Mouse (Mus musculus): ENCODE results near the gene Stub1. TPM values are rescaled to one million over a fixed set of nuclear protein-coding genes. Genes with fewer than 3 reads are reported as not detected.
A peak's percentile ranks its signal among the peaks of the same experiment; 100 is the strongest.

Gene Stub1
- polyA plus RNA-seq, 1 experiment = 140 TPM

DNA sequence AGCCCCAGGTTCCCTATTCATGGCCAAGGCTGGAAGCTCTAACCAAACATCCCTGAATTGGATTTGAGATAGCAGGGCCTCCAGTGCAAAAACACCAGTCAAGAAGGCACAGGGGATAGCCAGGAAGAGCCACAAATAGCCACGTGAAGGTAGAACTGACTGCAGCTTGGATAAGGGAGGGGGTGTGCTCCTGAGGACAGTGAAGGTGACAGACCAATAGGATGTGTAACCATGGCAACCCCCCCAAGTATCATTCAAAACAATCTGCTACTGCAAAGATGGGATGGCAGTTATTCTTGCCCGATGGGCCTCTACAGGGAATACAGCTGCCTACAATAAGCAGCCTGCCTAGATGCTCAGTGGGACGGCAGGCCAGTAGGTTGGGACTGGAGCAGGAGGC, 4.3 kb upstream of the Stub1 start:
- 77% methylated on average over 3 of the region's 3 CpGs for WGBS
- no peaks in the 10 kb centered on the region for H3K4me1 ChIP-seq (ENCODE audit: control insufficient read depth, insufficient read depth, low read length)
- no peak overlapping the region for H3K4me3 ChIP-seq (replicated peaks; ENCODE audit: control insufficient read depth, low read depth, low read length)
- TF ChIP-seq POLR2A (IDR thresholded peaks at IDR 0.05; ENCODE audit: borderline replicate concordance, control insufficient read depth, low read depth, low read length) = no peak
- no peak for TF ChIP-seq CTCF (IDR thresholded peaks at IDR 0.05; ENCODE audit: control insufficient read depth, insufficient read depth, low read length)
- no peak overlapping the region for H3K27ac ChIP-seq (ENCODE audit: control insufficient read depth, insufficient read depth, low read depth, low read length, poor library complexity)

DNA sequence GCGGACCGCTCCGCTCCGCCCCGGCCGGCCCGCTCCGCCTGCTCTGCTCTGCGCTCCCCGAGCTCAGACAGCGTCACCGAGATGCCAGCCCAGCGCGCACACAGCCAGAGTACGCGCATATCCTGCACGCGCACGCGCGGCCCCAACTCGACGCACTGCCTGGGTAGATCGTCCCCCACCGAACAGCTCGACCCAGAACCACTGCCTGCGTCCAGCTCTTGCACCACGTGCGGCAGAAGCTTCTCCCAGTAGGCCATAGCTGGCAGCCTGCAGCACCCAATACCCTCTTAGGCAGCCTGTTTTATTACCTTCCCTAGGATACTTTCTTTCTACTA, 3.8 kb upstream of the Stub1 start, which contains the start of gene Rhbdl1:
Gene Rhbdl1 (minus strand): TSS at position 220 of the 335 bp plus-strand sequence.
- Histone ChIP-seq H3K27ac (ENCODE audit: control insufficient read depth, insufficient read depth, low read depth, low read length, poor library complexity) (no peak within 1 kb of the TSS), H3K4me1 (ENCODE audit: control insufficient read depth, insufficient read depth, low read length) (no peaks in the 10 kb centered on the region), H3K4me3 (replicated peaks; ENCODE audit: control insufficient read depth, low read depth, low read length) (no peak within 1 kb of the TSS)
- 0 out of 2 replicates have a peak, but pooled peaks have one; percentile 15 for TF ChIP-seq POLR2A (IDR thresholded peaks at IDR 0.05; ENCODE audit: borderline replicate concordance, control insufficient read depth, low read depth, low read length)
- TF ChIP-seq CTCF (IDR thresholded peaks at IDR 0.05; ENCODE audit: control insufficient read depth, insufficient read depth, low read length) = no peak
- WGBS = 1% methylated on average over 29 of the region's 29 CpGs

DNA sequence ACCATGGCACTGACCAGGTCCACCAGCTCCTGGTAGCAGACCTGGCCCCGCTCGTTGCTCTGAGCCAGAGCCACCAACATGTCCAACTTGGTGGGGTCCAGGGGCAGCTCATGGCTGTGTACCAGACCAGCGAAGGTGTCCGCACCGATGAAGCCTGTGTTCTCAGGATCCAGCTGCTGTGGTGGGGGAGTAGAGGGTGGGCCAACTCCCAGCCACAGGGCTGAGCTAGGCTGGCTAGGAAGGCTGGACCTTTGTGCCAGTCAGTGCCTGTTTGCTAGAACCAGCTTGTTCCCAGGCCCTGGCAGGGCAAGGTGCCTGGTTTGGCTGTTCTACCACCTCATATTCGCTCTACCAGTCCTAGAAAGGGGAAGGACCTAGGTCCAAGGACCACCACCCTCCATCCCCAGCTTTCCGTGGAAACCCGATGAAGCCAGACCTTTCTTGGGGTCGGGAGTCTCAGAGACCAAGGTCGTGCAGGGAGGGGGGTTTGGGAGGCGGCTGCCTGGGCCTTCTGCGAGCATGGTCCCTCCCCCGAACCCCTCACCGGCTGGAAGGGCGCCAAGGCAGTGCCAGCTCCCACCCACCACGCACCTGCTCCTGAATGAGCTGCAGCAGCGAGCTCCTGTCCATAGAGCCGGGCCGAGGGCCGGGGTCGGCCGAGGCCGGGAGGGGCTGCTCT, 3.3 kb upstream of the Stub1 start:
- no peak overlapping the region for H3K27ac ChIP-seq (ENCODE audit: control insufficient read depth, insufficient read depth, low read depth, low read length, poor library complexity)
- 23% methylated on average over 23 of the region's 23 CpGs for WGBS
- peaks cover 3% of the 10 kb centered on the region; the same call in 1 of the 2 replicates for H3K4me1 ChIP-seq (ENCODE audit: control insufficient read depth, insufficient read depth, low read length)
- TF ChIP-seq POLR2A (IDR thresholded peaks at IDR 0.05; ENCODE audit: borderline replicate concordance, control insufficient read depth, low read depth, low read length) = 0 out of 2 replicates have a peak, but pooled peaks have one; percentile 30
- TF ChIP-seq CTCF (IDR thresholded peaks at IDR 0.05; ENCODE audit: control insufficient read depth, insufficient read depth, low read length) = no peak
- H3K4me3 ChIP-seq (replicated peaks; ENCODE audit: control insufficient read depth, low read depth, low read length) = no peak overlapping the region

DNA sequence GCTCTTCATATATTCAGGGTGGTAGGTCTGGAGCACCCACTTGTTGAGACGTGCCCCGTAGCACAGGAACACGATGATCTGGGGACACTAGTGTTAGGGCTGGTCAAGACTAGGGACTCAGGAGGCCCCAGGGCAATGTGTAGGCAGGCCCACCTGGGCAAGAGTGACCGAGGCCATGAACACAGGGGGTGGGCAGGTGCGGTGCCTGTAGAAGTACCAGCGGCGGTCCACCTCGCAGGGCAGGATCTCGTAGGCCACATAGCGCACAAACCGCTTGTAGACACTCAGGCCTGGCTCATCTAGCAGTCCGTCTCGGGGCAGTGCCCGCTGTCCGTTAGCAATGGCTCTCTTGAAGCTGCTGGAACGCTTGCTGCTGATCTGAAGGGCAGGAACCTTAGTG, 2.6 kb upstream of the Stub1 start:
- 92% methylated on average over 16 of the region's 16 CpGs for WGBS
- H3K4me1 ChIP-seq (ENCODE audit: control insufficient read depth, insufficient read depth, low read length) = peaks cover 3% of the 10 kb centered on the region; the same call in 1 of the 2 replicates
- no peak overlapping the region for H3K4me3 ChIP-seq (replicated peaks; ENCODE audit: control insufficient read depth, low read depth, low read length)
- TF ChIP-seq POLR2A (IDR thresholded peaks at IDR 0.05; ENCODE audit: borderline replicate concordance, control insufficient read depth, low read depth, low read length) = no peak
- TF ChIP-seq CTCF (IDR thresholded peaks at IDR 0.05; ENCODE audit: control insufficient read depth, insufficient read depth, low read length) = no peak
- no peak overlapping the region for H3K27ac ChIP-seq (ENCODE audit: control insufficient read depth, insufficient read depth, low read depth, low read length, poor library complexity)

DNA sequence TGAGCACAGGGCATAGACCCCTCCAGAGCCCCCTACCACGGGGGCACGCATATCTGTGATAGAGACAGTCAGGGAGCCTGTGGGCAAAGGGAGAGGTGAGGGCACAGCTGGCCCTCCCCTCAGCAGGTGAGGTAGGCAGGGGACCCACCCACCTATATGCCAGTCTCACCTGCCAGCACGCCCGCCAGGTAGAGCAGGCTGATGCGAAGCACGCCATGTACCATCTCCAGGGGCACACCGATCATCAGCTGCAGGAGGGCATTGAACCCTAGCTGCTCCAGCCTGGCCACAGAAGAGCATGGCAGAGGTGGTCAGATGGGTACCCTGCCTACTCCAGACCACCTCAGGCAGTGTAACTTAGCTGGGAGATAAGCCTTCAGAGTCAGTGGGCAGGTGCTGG, 2.1 kb upstream of the Stub1 start:
- WGBS = 88% methylated on average over 7 of the region's 7 CpGs
- H3K27ac ChIP-seq (ENCODE audit: control insufficient read depth, insufficient read depth, low read depth, low read length, poor library complexity) = no peak overlapping the region
- peaks cover 3% of the 10 kb centered on the region; the same call in 1 of the 2 replicates for H3K4me1 ChIP-seq (ENCODE audit: control insufficient read depth, insufficient read depth, low read length)
- no peak overlapping the region for H3K4me3 ChIP-seq (replicated peaks; ENCODE audit: control insufficient read depth, low read depth, low read length)
- TF ChIP-seq CTCF (IDR thresholded peaks at IDR 0.05; ENCODE audit: control insufficient read depth, insufficient read depth, low read length) (no peak), POLR2A (IDR thresholded peaks at IDR 0.05; ENCODE audit: borderline replicate concordance, control insufficient read depth, low read depth, low read length) (no peak)

DNA sequence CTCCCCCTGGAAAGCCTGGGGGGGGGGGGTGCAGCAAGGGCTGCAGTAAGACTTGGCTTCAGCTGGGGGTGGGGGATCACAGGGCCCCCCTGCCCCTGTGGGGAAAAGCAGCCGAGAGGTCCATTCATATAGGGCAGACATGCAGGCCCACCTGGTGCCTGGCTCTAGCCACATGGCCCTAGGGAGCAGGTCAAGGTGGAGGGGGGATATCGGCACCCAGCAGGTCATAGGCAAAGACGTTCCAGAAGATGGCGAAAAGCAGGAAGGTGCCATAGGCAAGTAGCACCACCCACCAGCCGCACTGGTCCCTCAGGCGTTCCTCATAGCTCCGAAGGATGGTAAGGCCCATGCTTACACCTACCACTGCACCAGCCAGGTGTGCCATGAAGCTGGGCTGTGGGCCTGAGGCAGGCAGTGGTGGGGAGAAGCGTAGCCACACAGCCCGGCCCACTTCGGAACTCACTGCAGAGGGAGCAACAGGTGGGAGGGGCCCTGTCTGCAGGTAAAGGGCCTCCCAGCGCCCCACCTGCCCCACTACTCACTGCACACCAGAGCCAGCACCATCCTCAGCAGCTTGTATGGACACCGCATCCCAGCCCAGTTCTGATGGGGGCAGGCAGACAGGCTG, 1.5 kb upstream of the Stub1 start:
- TF ChIP-seq CTCF (IDR thresholded peaks at IDR 0.05; ENCODE audit: control insufficient read depth, insufficient read depth, low read length) = no peak; the same call in 1 of the 2 replicates
- TF ChIP-seq POLR2A (IDR thresholded peaks at IDR 0.05; ENCODE audit: borderline replicate concordance, control insufficient read depth, low read depth, low read length) = no peak
- H3K4me1 ChIP-seq (ENCODE audit: control insufficient read depth, insufficient read depth, low read length) = peaks cover 3% of the 10 kb centered on the region; the same call in 1 of the 2 replicates
- H3K4me3 ChIP-seq (replicated peaks; ENCODE audit: control insufficient read depth, low read depth, low read length) = no peak overlapping the region
- 88% methylated on average over 12 of the region's 12 CpGs for WGBS
- no peak overlapping the region for H3K27ac ChIP-seq (ENCODE audit: control insufficient read depth, insufficient read depth, low read depth, low read length, poor library complexity)

DNA sequence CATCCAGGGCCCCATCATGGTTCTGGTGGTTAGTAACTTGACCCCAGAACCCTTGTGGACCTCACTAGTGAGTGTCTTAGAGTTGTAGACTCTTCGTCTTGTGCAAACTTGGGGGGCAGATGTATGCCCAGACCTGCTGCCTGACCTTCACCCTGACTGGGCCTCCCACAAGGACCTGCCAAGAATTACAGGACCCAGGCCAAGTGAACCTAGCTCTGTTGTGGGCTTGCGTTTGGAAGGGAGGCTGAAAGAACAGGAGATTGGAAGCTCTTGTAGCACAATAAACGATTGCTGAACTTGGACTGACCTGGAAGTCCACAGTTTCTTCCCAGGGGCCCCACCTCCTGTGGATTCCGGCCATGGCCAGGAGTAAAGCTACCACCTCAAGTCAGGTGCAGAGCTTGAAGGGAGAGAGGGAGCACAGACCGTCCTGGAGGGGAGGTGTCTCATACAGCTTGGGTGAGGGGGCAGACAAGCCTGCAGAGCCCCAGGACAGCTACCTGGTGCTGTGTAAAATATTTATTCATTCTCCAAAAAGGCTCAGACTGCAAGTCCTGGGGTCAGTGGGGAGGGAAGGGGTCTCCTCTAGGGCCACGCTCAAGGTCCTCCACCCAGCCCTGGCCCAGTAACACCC, 874 bp upstream of the Stub1 start:
- TF ChIP-seq CTCF (IDR thresholded peaks at IDR 0.05; ENCODE audit: control insufficient read depth, insufficient read depth, low read length) (no peak), POLR2A (IDR thresholded peaks at IDR 0.05; ENCODE audit: borderline replicate concordance, control insufficient read depth, low read depth, low read length) (no peak)
- H3K4me1 ChIP-seq (ENCODE audit: control insufficient read depth, insufficient read depth, low read length) = peaks cover 4% of the 10 kb centered on the region; the same call in 1 of the 2 replicates
- 44% methylated on average over 6 of the region's 6 CpGs for WGBS
- peak overlapping the region; percentile 87 for H3K4me3 ChIP-seq (replicated peaks; ENCODE audit: control insufficient read depth, low read depth, low read length)
- H3K27ac ChIP-seq (ENCODE audit: control insufficient read depth, insufficient read depth, low read depth, low read length, poor library complexity) = no peak overlapping the region

Measured in bone marrow, adult 2 months (tissue).